Mouse (Mus musculus): ENCODE data around the gene Atp2b1. TPM values are rescaled to one million over a fixed set of nuclear protein-coding genes. Genes with fewer than 3 reads are reported as not detected.

Gene Atp2b1
- polyA plus RNA-seq, 1 experiment, result 18.2 TPM

GRCm38 (mm10) chr10:99037185-99038065, 123.2 kb downstream of the Atp2b1 start:
- no peaks in the 10 kb centered on the region for H3K79me3 ChIP-seq (ENCODE audit: low read depth)
- no peak overlapping the region for H3K4me3 ChIP-seq (ENCODE audit: insufficient read depth, poor library complexity, severe bottlenecking)
- TF ChIP-seq FOSL1 (IDR thresholded peaks at IDR 0.05; ENCODE audit: insufficient read depth, low read length, poor library complexity, severe bottlenecking), result no peak
- TF ChIP-seq MAX (IDR thresholded peaks at IDR 0.05), result no peak
- no peak for TF ChIP-seq USF1 (IDR thresholded peaks at IDR 0.05; ENCODE audit: low read depth)
- TF ChIP-seq CTCF (IDR thresholded peaks at IDR 0.05; ENCODE audit: control insufficient read depth, insufficient read depth, insufficient read length), result no peak
- TF ChIP-seq CEBPB (IDR thresholded peaks at IDR 0.05; ENCODE audit: low read depth), result no peak
- no peak for TF ChIP-seq MYOG (IDR thresholded peaks at IDR 0.05; ENCODE audit: control insufficient read depth, extremely low read depth, insufficient read length)
- TF ChIP-seq MYOD1 (IDR thresholded peaks at IDR 0.05; ENCODE audit: control insufficient read depth, insufficient read length, low read depth), result no peak
- no peak overlapping the region for H3ac ChIP-seq (ENCODE audit: control insufficient read depth, insufficient read length, low read depth)
- H3K36me3 ChIP-seq (ENCODE audit: control insufficient read depth, insufficient read depth), result no peaks in the 10 kb centered on the region
- no peaks in the 10 kb centered on the region for H3K27me3 ChIP-seq (ENCODE audit: control insufficient read depth, insufficient read depth, insufficient read length)
- H3K79me2 ChIP-seq (ENCODE audit: control insufficient read depth, insufficient read depth), result no peaks in the 10 kb centered on the region

GRCm38 (mm10) chr10:99038866-99039265, 124.7 kb downstream of the Atp2b1 start:
- no peaks in the 10 kb centered on the region for H3K79me2 ChIP-seq (ENCODE audit: control insufficient read depth, insufficient read depth)
- no peaks in the 10 kb centered on the region for H3K36me3 ChIP-seq (ENCODE audit: control insufficient read depth, insufficient read depth)
- no peak overlapping the region for H3ac ChIP-seq (ENCODE audit: control insufficient read depth, insufficient read length, low read depth)
- no peak for TF ChIP-seq FOSL1 (IDR thresholded peaks at IDR 0.05; ENCODE audit: insufficient read depth, low read length, poor library complexity, severe bottlenecking)
- no peak overlapping the region for H3K4me3 ChIP-seq (ENCODE audit: insufficient read depth, poor library complexity, severe bottlenecking)
- H3K79me3 ChIP-seq (ENCODE audit: low read depth), result no peaks in the 10 kb centered on the region
- H3K27me3 ChIP-seq (ENCODE audit: control insufficient read depth, insufficient read depth, insufficient read length), result no peaks in the 10 kb centered on the region

GRCm38 (mm10) chr10:99040171-99040570, 126.0 kb downstream of the Atp2b1 start:
- TF ChIP-seq CTCF (IDR thresholded peaks at IDR 0.05; ENCODE audit: control insufficient read depth, insufficient read depth, insufficient read length) (no peak), USF1 (IDR thresholded peaks at IDR 0.05; ENCODE audit: low read depth) (no peak), MAX (IDR thresholded peaks at IDR 0.05) (no peak), MYOD1 (IDR thresholded peaks at IDR 0.05; ENCODE audit: control insufficient read depth, insufficient read length, low read depth) (no peak), FOSL1 (IDR thresholded peaks at IDR 0.05; ENCODE audit: insufficient read depth, low read length, poor library complexity, severe bottlenecking) (no peak), MYOG (IDR thresholded peaks at IDR 0.05; ENCODE audit: control insufficient read depth, extremely low read depth, insufficient read length) (no peak), CEBPB (IDR thresholded peaks at IDR 0.05; ENCODE audit: low read depth) (no peak)
- H3K27me3 ChIP-seq (ENCODE audit: control insufficient read depth, insufficient read depth, insufficient read length), result no peaks in the 10 kb centered on the region
- no peak overlapping the region for H3ac ChIP-seq (ENCODE audit: control insufficient read depth, insufficient read length, low read depth)
- H3K79me2 ChIP-seq (ENCODE audit: control insufficient read depth, insufficient read depth), result no peaks in the 10 kb centered on the region
- no peak overlapping the region for H3K4me3 ChIP-seq (ENCODE audit: insufficient read depth, poor library complexity, severe bottlenecking)
- no peaks in the 10 kb centered on the region for H3K36me3 ChIP-seq (ENCODE audit: control insufficient read depth, insufficient read depth)
- H3K79me3 ChIP-seq (ENCODE audit: low read depth), result no peaks in the 10 kb centered on the region

- Histone ChIP-seq H3ac (ENCODE audit: control insufficient read depth, insufficient read length, low read depth) (no peak overlapping the region), H3K27me3 (ENCODE audit: control insufficient read depth, insufficient read depth, insufficient read length) (no peaks in the 10 kb centered on the region), H3K79me2 (ENCODE audit: control insufficient read depth, insufficient read depth) (no peaks in the 10 kb centered on the region), H3K4me3 (ENCODE audit: insufficient read depth, poor library complexity, severe bottlenecking) (no peak overlapping the region), H3K36me3 (ENCODE audit: control insufficient read depth, insufficient read depth) (no peaks in the 10 kb centered on the region), H3K79me3 (ENCODE audit: low read depth) (no peaks in the 10 kb centered on the region)
- TF ChIP-seq CTCF (IDR thresholded peaks at IDR 0.05; ENCODE audit: control insufficient read depth, insufficient read depth, insufficient read length) (no peak), CEBPB (IDR thresholded peaks at IDR 0.05; ENCODE audit: low read depth) (no peak), MAX (IDR thresholded peaks at IDR 0.05) (no peak), FOSL1 (IDR thresholded peaks at IDR 0.05; ENCODE audit: insufficient read depth, low read length, poor library complexity, severe bottlenecking) (no peak), MYOG (IDR thresholded peaks at IDR 0.05; ENCODE audit: control insufficient read depth, extremely low read depth, insufficient read length) (no peak), MYOD1 (IDR thresholded peaks at IDR 0.05; ENCODE audit: control insufficient read depth, insufficient read length, low read depth) (no peak), USF1 (IDR thresholded peaks at IDR 0.05; ENCODE audit: low read depth) (no peak)
Observed at GRCm38 (mm10) chr10:99046756-99047550, 132.7 kb downstream of the Atp2b1 start.

- no peak overlapping the region for H3K4me3 ChIP-seq (ENCODE audit: insufficient read depth, poor library complexity, severe bottlenecking)
- no peaks in the 10 kb centered on the region for H3K36me3 ChIP-seq (ENCODE audit: control insufficient read depth, insufficient read depth)
- H3K27me3 ChIP-seq (ENCODE audit: control insufficient read depth, insufficient read depth, insufficient read length), result no peaks in the 10 kb centered on the region
- no peak overlapping the region for H3ac ChIP-seq (ENCODE audit: control insufficient read depth, insufficient read length, low read depth)
- no peak for TF ChIP-seq MAX (IDR thresholded peaks at IDR 0.05)
- no peaks in the 10 kb centered on the region for H3K79me2 ChIP-seq (ENCODE audit: control insufficient read depth, insufficient read depth)
- no peaks in the 10 kb centered on the region for H3K79me3 ChIP-seq (ENCODE audit: low read depth)
Observed at GRCm38 (mm10) chr10:99047551-99047940, 133.3 kb downstream of the Atp2b1 start.

GRCm38 (mm10) chr10:99050093-99050492, 135.9 kb downstream of the Atp2b1 start:
- Histone ChIP-seq H3K27me3 (ENCODE audit: control insufficient read depth, insufficient read depth, insufficient read length) (no peaks in the 10 kb centered on the region), H3ac (ENCODE audit: control insufficient read depth, insufficient read length, low read depth) (no peak overlapping the region), H3K36me3 (ENCODE audit: control insufficient read depth, insufficient read depth) (no peaks in the 10 kb centered on the region), H3K79me3 (ENCODE audit: low read depth) (no peaks in the 10 kb centered on the region), H3K4me3 (ENCODE audit: insufficient read depth, poor library complexity, severe bottlenecking) (no peak overlapping the region), H3K79me2 (ENCODE audit: control insufficient read depth, insufficient read depth) (no peaks in the 10 kb centered on the region)
- TF ChIP-seq MAX (IDR thresholded peaks at IDR 0.05), result no peak
